In the genomic region with DNA sequence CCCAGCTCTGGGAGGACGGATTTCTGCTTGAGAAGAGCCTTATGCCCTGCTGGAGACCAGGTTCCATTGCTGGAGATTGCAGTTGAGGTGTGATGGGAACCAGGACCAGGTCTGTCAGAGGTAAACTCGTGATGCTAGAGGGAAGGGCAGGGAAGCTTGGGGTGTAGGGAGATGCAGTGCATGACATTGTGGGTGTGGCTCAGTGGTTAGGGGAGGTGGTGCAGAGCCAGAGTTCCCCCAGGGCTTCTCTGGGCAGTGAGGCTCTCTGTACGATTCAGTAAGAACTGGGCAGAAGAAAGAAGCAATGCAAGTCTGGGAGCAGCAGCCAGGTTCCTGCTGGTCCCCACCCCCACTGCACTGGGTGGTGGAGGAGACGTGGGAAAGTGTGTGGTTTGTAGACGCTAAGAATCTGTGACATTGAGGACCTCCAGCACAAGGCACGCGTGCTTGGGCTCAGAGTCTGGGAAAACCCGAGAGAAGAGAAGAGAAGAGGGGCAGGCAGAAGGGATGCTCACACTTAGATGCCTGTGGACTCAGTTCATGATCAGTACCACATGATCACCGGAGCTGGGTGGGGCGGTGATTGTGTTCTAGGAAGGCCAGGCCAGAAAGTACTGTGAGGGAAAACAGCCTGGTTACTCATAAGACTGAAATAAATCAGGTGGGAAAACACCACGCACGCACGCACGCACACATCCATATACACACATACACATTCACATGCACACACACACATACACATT, we compare ENCODE assay signal across 13 mouse cellular contexts. TPM values are rescaled to one million over a fixed set of nuclear protein-coding genes. Genes with fewer than 3 reads are reported as not detected.
DNase-seq lines count a peak whose midpoint lies in the region; ATAC-seq and TF ChIP-seq lines count a peak whose summit lies in the region.
"Had no signal": no experiment of that assay in that cellular context is flagged by ENCODE, and none has a peak within 500 bp of the region (broad histone marks: within the 10 kb centered on the region; RNA-seq: fewer than 3 reads in every experiment).

No protein-coding gene starts in this region.

- TF ChIP-seq CTCF in stomach, postnatal 0 days (IDR thresholded peaks at IDR 0.05; ENCODE audit: low read depth) = no peak

- H3K4me2 ChIP-seq in liver, embryonic 11.5 days = peak overlapping the region; percentile 77
- H3K4me2 ChIP-seq in stomach, postnatal 0 days (replicated peaks; ENCODE audit: low read depth) = peak overlapping the region; percentile 9; the same call in 1 of the 2 replicates

- no peak for ATAC-seq in liver, embryonic 11.5 days (replicated peaks; ENCODE audit: low FRiP score)
- no peak for ATAC-seq in stomach, postnatal 0 days (ENCODE audit: low FRiP score, low TSS enrichment)

- peak overlapping the region; percentile 22 for H3K27ac ChIP-seq in liver, embryonic 11.5 days (ENCODE audit: low read depth, low read length)
- H3K27ac ChIP-seq in stomach, postnatal 0 days (replicated peaks) = peak overlapping the region; percentile 49; the same call in 1 of the 2 replicates

- H3K36me3 ChIP-seq in liver, embryonic 11.5 days (ENCODE audit: control insufficient read depth, insufficient read depth, low read length) = no peaks in the 10 kb centered on the region
- H3K36me3 ChIP-seq in stomach, postnatal 0 days (ENCODE audit: control insufficient read depth, insufficient read depth, low read length) = no peaks in the 10 kb centered on the region

- H3K4me1 ChIP-seq in liver, embryonic 11.5 days (replicated peaks; ENCODE audit: control insufficient read depth, insufficient read depth, low read length) = peaks cover 53% of the 10 kb centered on the region
- H3K4me1 ChIP-seq in stomach, postnatal 0 days (replicated peaks; ENCODE audit: control insufficient read depth, insufficient read depth) = peaks cover 8% of the 10 kb centered on the region; the same call in 1 of the 2 replicates

- no peaks in the 10 kb centered on the region for H3K9me3 ChIP-seq in liver, embryonic 11.5 days (ENCODE audit: control insufficient read depth, low read length)
- no peaks in the 10 kb centered on the region for H3K9me3 ChIP-seq in stomach, postnatal 0 days (ENCODE audit: control insufficient read depth, low read length)

- H3K27me3 ChIP-seq in liver, embryonic 11.5 days (replicated peaks; ENCODE audit: control insufficient read depth, insufficient read depth, low read length) = no peaks in the 10 kb centered on the region
- no peaks in the 10 kb centered on the region for H3K27me3 ChIP-seq in stomach, postnatal 0 days (ENCODE audit: control insufficient read depth, insufficient read depth, low read length)

- TF ChIP-seq EP300 in stomach, postnatal 0 days (optimal IDR thresholded peaks at IDR 0.05) = no peak

- WGBS in liver, embryonic 11.5 days = 70% methylated on average over 14 of the region's 14 CpGs
- 59% methylated on average over 14 of the region's 14 CpGs for WGBS in stomach, postnatal 0 days

- peak; percentile 37 to 46 for DNase-seq in heart, adult 18-20 months
- DNase-seq in heart, postnatal 4 days = no peak
- peak; percentile 59 for DNase-seq in urinary bladder, postnatal 14 days (ENCODE audit: low spot score)
- DNase-seq in urinary bladder, adult 2 months (ENCODE audit: low spot score) = no peak
- no peak for DNase-seq in liver, embryonic 11.5 days (ENCODE audit: low spot score)
- DNase-seq in stomach, postnatal 0 days (ENCODE audit: low spot score) = peak; percentile 64
- no peak for DNase-seq in thymus, postnatal 10 days (ENCODE audit: low spot score in 2 of 2)
- no peak for DNase-seq in cerebellum, adult 8-10 months

- 0 out of 2 replicates have a peak overlapping the region, but pooled peaks have one; percentile 10 for H3K9ac ChIP-seq in liver, embryonic 11.5 days (ENCODE audit: low read depth, low read length)
- H3K9ac ChIP-seq in stomach, postnatal 0 days (ENCODE audit: low read length) = no peak overlapping the region

- H3K4me3 ChIP-seq in liver, embryonic 11.5 days (ENCODE audit: low read depth, low read length) = no peak overlapping the region
- no peak overlapping the region for H3K4me3 ChIP-seq in stomach, postnatal 0 days (ENCODE audit: low read depth, low read length)

RNA-seq across cellular contexts. Expression of gene Chst12, which starts 2.3 kb away (rescaled TPM):
- total RNA-seq in heart, adult 18-20 months (2021) = 1 to 10 TPM; 4.9 to 6.9 TPM
- 1 to 10 TPM; 6.3 to 7.0 TPM for total RNA-seq in heart, postnatal 4 days (2021)
- polyA plus RNA-seq in urinary bladder, adult 2 months (2012; rRNA removed) = 54.6 and 76.8 TPM in 2 replicates
- polyA plus RNA-seq in liver, embryonic 11.5 days (2014; fragmentation: Nextera tagmentation; extraction: Ambion mirVana) = 19.1 and 20.6 TPM in 2 replicates
- 12.8 and 15.8 TPM in 2 replicates for polyA plus RNA-seq in stomach, postnatal 0 days (2015; fragmentation: Nextera tagmentation; extraction: Ambion mirVana)

RNA-seq across cellular contexts. Expression of gene Grifin, which starts 57.2 kb away (rescaled TPM):
- total RNA-seq in heart, adult 18-20 months (2021) = not detected
- total RNA-seq in heart, postnatal 4 days (2021) = not detected
- not detected in 2 replicates for polyA plus RNA-seq in urinary bladder, adult 2 months (2012; rRNA removed)
- 1.8 and 2.6 TPM in 2 replicates for polyA plus RNA-seq in liver, embryonic 11.5 days (2014; fragmentation: Nextera tagmentation; extraction: Ambion mirVana)
- polyA plus RNA-seq in stomach, postnatal 0 days (2015; fragmentation: Nextera tagmentation; extraction: Ambion mirVana) = 0.17 TPM in 2 replicates
- total RNA-seq: gastrocnemius, postnatal 36 days; neutrophil, adult 5-6 weeks had no signal
- polyA plus RNA-seq: kidney, embryonic 14.5 days; limb, embryonic 11.5 days; testis, adult 2 months had no signal

Comparison
In these comparisons a context has a peak if more than half of its experiments do, and no peak if none do; other contexts are left out.
1. DNase-seq: peak in heart, adult 18-20 months (2 of 2), urinary bladder, postnatal 14 days (single experiment) and stomach, postnatal 0 days (single experiment); none in heart, postnatal 4 days (single experiment), urinary bladder, adult 2 months (single experiment), liver, embryonic 11.5 days (single experiment), thymus, postnatal 10 days (0 of 2) and cerebellum, adult 8-10 months (single experiment).